Mouse (Mus musculus) left cerebral cortex, adult 8-10 months (tissue): ENCODE results near the gene Abcb8. TPM values are rescaled to one million over a fixed set of nuclear protein-coding genes. Genes with fewer than 3 reads are reported as not detected.

ENCODE experiments used
- DNase-seq, 2 experiments: peaks; one replicate each; pipeline ENCODE4 v3.0.0; 2022; ENCODE audit warnings: low spot score in 2 of 2
- total RNA-seq, 4 experiments: library from RNA; stranded (reverse); gene quantifications; 2 replicates each; pipeline ENCODE4 v1.2.4; 2022

Gene Abcb8
- total RNA-seq, 4 experiments from 2014 or later = 54.5 to 65.4 (median 58.7) TPM

- DNase-seq = no peak
These were observed 60.5 kb downstream of the Abcb8 start for GRCm38 (mm10) chr5:24453985-24454303.

DNA sequence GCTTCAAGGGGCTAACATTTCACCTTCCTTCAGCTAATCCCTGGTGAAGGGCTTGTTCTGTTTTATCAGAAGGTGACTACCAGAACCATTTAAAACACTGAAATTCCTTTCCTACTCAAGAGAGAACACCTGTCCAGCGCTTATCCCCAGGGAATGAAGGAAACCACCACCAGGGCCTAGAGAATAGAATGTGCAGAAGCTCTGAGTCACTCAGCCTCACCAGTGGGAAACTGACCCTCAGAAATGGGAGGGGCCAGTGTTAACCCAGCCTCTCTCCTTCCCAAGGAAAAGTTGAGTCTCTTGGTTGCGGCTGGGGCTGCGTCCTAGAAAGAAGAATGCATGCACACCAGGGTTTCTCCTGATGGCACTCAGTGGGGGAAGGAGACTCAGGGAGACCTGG is 61.6 kb downstream of the Abcb8 start:
- no peak for DNase-seq

DNA sequence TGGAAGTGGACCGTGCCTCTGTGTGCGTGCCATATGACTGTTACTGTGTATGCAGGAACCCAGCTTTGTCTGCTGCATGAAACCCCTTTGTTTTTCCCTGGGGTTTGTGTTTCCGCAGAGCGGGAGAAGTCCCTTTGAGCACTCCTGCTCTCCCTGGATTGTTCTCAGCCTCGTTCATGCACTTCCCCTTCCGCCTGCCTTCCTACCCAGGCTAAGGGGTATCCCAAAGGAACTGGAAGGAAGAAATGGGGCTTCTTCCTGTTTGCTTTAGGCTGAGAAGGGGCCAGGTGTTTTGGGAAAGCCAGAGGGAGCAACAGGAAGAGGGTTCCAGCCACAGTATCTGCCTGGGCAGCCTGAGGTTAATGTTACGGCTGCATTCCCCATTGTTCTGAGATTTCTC is 62.1 kb downstream of the Abcb8 start:
- no peak for DNase-seq

Other genes with a start within 250 kb of the Abcb8 start
- 10 to 100 TPM; 11.0 to 12.9 (median 12.4) TPM for gene Nupl2, start 228.7 kb upstream of the Abcb8 start, total RNA-seq
- gene Kcnh2, start 42.1 kb upstream of the Abcb8 start, total RNA-seq = 10 to 100 TPM; 33.4 to 38.9 (median 37.6) TPM
- gene Nos3, start 28.9 kb upstream of the Abcb8 start, total RNA-seq = 1 to 10 TPM; 5.8 to 8.0 (median 6.9) TPM
- gene Atg9b, start 1.5 kb upstream of the Abcb8 start, total RNA-seq = 1 to 10 TPM; 4.7 to 5.8 (median 5.1) TPM
- 1 to 10 TPM in 1 of 4 experiments, under 1 TPM in 3; 0.16 to 1.1 (median 0.34) TPM for gene Asic3, start 19.7 kb downstream of the Abcb8 start, total RNA-seq
- gene Cdk5, start 29.9 kb downstream of the Abcb8 start, total RNA-seq = 100 to 1,000 TPM; 121 to 136 (median 129) TPM
- 10 to 100 TPM; 31.0 to 52.6 (median 39.2) TPM for gene Slc4a2, start 30.2 kb downstream of the Abcb8 start, total RNA-seq
- gene Fastk, start 51.6 kb downstream of the Abcb8 start, total RNA-seq = 100 to 1,000 TPM; 128 to 142 (median 135) TPM
- 10 to 100 TPM; 24.2 to 30.3 (median 27.3) TPM for gene Tmub1, start 54.2 kb downstream of the Abcb8 start, total RNA-seq
- 100 to 1,000 TPM; 521 to 543 (median 525) TPM for gene Agap3, start 58.5 kb downstream of the Abcb8 start, total RNA-seq
- gene Gbx1, start 133.5 kb downstream of the Abcb8 start, total RNA-seq = 1 to 10 TPM in 3 of 4 experiments, under 1 TPM in 1; 0.65 to 1.4 (median 1.2) TPM
- 1 to 10 TPM in 2 of 4 experiments, under 1 TPM in 2; 0.65 to 4.1 (median 2.1) TPM for gene Asb10, start 147.3 kb downstream of the Abcb8 start, total RNA-seq
- gene 4931409K22Rik, start 163.1 kb downstream of the Abcb8 start, total RNA-seq = under 1 TPM in 2 of 4 experiments, not detected in 2; 0.11 to 0.16 TPM
- gene Abcf2, start 183.8 kb downstream of the Abcb8 start, total RNA-seq = 10 to 100 TPM; 80.5 to 93.3 (median 83.7) TPM
- gene Chpf2, start 193.1 kb downstream of the Abcb8 start, total RNA-seq = 10 to 100 TPM; 63.7 to 82.2 (median 70.9) TPM
- 100 to 1,000 TPM in 2 of 4 experiments, 10 to 100 TPM in 2; 98.6 to 117 (median 104) TPM for gene Smarcd3, start 230.7 kb downstream of the Abcb8 start, total RNA-seq